Mouse (Mus musculus): ENCODE data around the gene Nphp4.

Gene Nphp4

GRCm38 (mm10) chr4:152476427-152477023 is at the start of gene Nphp4:
Gene Nphp4 (plus strand): TSS chr4:152476706.
- DNase-seq, result peak; percentile 34 to 55

DNA sequence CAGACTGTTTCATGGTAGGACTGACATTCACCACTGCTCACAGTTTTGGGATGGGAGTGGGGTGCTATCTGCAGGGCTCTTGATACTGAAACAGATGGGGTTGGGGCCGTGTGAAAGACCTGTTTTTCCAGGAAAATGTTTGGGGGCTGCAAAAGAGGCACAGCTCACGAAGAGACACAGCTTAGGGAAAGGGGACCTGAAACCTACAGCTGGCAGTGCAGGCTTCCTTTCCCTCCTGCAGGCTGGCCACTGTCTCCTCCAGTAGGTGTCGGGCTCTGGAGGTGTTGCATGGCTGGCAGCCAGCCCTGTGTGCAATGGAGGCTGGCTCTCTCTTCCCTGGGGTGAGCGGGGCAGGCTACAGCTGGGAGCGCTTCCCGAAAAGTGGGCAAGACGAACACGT is 48.2 kb upstream of the Nphp4 start:
- DNase-seq, result no peak

GRCm38 (mm10) chr4:152432308-152432707 is 44.2 kb upstream of the Nphp4 start:
- DNase-seq, result peak in 1 of 2 experiments; percentile 57

GRCm38 (mm10) chr4:152434836-152435235 is 41.7 kb upstream of the Nphp4 start:
- peak; percentile 94 to 95 for DNase-seq

DNA sequence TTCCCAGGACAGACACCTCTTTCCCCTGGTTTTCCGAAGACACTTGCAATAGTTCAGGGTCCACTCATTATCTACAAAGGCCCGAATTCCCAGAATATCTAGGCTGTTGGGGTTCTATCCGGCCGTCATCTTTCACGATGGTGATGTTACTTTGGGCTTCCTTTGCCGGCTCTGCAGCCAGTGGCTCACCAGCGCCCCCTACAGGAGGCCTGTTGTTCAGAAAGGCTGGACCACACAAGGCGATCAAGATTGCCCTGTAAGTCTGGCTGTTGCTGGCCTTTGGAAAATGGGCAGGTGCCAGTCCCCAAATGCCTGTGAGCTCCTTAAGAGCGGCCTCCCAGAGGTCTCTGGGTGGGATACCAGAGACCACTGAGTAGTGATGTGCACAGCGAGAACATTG is 41.3 kb upstream of the Nphp4 start:
- peak; percentile 85 to 91 for DNase-seq

GRCm38 (mm10) chr4:152440882-152441281 is 35.6 kb upstream of the Nphp4 start:
- peak in 1 of 2 experiments; percentile 31 for DNase-seq

DNA sequence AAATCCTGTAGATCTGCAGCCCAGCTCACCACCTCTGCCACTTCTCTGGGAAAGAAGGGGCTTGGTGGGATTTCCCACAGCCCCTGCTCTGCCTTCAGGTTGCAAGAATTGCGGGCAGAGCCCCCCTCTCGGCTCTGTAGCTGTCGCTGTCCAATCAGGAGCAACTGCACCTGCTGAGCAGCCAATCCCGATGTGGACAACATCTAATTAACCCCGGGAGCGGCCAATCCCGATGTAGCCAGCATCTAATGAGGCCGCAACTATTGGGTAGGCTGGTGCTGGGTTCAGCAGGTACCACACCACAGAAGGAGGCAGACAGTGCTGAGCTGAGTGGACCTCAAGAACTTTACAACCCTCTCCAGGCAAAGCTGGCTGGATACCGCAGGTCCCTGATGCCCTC is 35.0 kb upstream of the Nphp4 start:
- DNase-seq, result no peak

- DNase-seq, result no peak
Measured at GRCm38 (mm10) chr4:152446178-152446577, 30.3 kb upstream of the Nphp4 start.

DNA sequence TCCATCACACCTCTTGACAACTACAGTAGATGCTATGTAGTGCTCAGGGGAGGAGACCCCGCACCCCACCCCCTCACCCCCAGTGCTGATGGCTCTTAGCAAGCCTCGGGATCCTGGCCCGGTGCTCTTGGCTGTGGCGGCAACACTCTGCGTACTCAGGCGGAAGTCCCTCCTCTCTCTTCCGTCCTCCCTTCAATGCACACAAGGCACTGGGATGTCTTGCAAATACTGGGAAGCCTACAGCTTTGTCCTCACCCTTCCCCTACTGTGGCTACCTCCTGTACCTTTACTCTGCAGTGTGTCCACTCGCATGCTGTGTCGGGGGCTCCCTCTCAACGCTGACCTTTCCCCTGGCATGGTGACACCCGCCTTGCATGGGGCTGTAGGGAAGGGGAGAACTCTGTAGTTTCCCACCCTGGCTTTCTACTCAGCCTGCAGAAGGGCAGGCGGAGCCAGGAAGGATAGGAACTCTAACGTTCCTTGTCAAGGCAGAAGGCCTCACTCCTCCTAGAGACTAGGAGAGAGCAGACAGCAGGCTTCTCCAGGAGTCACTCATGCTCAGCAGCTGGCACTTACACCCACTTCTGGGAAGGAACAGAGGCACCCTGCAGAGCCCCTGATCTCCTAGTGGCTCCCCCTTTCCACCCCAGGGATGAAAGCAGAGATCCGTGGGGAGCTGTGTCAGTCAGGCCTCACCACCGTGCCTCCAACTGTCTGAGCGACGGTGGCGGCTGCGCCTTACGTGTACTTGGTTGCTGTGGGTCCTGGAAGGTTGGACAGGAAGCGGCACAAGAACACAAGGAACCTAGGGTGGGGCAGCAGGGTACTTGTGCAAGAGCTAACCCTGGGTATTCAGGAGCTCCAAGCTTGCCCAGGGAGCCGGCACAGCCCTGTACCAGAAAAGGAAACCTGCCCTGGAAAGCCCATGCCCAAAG is 28.5 kb upstream of the Nphp4 start:
- no peak for DNase-seq

DNA sequence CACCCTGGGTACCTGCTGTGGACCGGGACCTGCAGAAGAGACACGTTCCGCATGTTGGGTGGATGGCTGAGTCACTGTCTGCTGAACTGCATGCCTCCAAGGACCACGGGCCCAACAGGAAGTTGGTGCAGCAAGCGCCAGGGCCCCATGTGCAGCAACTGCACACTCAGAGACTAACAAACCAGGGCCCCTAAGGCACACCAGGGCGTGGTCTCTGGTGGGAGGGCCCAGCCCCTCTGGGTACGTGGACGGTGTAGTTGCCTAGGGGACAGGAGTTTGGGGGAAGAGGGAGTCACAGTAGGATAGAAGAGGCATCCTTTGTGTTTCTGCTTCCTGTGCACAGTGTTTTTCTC is 27.9 kb upstream of the Nphp4 start:
- DNase-seq, result no peak

DNA sequence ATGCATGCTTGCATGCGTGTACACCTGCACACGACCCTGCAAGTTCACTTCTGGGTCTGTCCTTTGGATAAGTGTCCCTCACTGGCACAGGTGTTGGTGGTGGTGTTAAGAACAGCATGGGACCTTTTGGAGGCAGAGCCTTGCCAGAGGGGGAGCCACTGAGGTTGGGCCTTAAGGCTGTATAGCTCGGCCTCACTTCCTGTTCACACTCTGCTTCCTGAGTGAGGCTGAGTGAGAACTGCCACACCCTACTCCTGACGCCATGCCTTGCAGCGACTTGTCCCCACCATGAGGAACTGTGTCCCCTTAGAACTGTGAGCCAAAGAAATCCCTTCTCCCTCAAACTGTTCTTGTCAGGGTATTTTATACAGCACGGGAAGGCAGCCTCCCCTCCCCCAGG is 25.1 kb upstream of the Nphp4 start:
- no peak for DNase-seq

- DNase-seq, result no peak
Measured at GRCm38 (mm10) chr4:152453079-152453478, 23.4 kb upstream of the Nphp4 start.

DNA sequence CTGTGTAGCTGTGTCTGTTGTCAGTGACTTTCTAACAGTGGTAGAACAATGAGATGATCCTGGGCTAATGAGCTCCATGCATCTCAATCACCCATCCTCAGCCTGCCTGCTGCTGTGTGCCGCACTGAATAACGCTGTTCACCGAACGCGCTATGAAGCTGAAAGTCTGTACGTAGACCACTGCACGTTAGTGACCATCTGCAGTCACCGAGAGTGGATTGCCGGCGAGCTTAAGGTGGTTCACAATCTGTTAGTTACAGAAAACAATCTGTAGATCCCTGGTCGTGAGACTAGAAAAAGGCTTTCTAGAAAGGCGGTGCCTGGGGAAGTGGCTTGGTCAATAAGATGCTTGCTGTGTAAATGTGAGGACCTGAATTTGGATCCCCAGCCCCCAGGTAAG is 22.4 kb upstream of the Nphp4 start:
- DNase-seq, result no peak

- DNase-seq, result no peak
Measured at GRCm38 (mm10) chr4:152456609-152457008, 19.9 kb upstream of the Nphp4 start.

DNA sequence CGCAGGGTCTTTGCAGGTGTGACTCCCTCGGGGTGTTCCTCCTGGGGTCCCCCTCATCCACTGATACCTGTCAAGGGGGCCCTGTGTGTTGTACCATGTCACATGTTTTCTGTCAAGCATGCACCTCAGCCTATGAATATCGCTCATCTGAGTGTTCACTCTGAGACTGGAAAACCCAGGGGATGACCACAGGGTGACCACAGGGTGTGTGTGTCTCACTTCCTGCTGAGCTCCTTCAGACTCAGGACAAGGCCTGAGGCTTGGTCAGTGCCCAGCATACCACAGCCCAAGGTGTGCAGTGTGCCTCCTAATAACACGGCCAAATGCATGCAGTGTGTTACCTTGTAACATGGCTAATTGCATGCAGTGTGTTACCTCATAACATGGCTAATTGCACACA is 18.8 kb upstream of the Nphp4 start:
- DNase-seq, result no peak

DNA sequence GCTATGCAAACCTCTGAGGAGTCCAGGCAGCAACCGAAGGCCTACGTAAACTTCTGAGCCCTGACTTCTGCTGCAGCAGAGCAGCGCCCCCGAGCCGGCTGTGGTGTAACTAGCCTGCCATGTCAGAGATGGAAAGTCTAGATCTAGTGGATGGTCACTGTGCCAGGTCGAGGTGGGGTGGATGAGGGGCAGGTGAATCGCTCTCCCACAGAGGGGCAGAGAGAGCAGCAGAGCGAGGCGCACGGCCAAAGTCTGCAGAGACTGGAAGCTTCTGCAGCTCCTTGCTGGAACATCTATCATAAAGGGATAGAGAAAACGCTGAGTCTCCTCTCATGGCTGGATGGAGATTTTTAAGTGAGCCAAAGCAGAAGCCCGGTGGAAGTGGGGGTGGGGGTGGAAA is 14.0 kb upstream of the Nphp4 start:
- DNase-seq, result no peak

DNA sequence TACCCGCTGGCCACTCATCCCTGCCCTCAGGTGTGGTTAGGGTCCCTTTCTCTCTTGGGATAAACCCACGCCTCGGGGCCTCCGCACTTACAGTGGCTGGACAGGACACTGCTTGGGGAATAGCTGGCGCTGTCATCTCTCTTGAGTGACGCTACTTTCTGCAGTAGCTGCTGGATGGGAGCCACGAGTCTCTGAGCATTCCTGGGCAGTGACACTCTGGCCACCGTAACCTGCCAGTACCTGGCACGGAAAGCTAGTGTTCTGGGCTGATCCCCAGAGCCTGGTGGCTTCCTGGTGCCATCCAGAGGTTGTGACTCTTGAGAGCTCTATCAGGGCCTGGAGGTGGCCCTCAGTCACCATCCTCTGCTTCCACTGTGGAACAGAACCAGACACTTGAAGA is 13.4 kb upstream of the Nphp4 start:
- DNase-seq, result peak in 1 of 2 experiments; percentile 38

GRCm38 (mm10) chr4:152465116-152465515 is 11.4 kb upstream of the Nphp4 start:
- no peak for DNase-seq

- no peak for DNase-seq
Measured at GRCm38 (mm10) chr4:152466601-152467000, 9.9 kb upstream of the Nphp4 start.

- no peak for DNase-seq
Measured at GRCm38 (mm10) chr4:152467951-152468350, 8.6 kb upstream of the Nphp4 start.

DNA sequence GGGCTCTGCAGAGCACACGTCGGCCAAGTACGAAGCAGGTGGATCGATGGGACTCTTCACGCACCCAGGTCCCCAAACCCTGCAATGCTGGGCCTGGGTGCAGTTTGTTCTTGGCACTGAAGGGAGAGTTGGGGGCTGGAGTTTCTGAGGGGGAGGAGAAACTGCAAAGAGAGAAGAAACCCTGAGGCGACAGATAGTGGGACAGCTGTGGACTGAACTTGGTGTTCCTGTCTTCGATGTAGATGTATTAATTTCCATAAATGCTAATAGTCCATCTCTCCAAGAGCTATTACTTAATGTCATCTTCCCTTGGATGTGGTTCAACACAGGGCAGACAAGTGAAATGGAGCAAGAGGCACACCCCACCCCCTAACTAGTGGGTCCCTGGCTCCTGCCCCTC is 565 bp upstream of the Nphp4 start:
- DNase-seq, result no peak

GRCm38 (mm10) chr4:152477106-152477465 is 580 bp downstream of the Nphp4 start:
- no peak for DNase-seq

DNA sequence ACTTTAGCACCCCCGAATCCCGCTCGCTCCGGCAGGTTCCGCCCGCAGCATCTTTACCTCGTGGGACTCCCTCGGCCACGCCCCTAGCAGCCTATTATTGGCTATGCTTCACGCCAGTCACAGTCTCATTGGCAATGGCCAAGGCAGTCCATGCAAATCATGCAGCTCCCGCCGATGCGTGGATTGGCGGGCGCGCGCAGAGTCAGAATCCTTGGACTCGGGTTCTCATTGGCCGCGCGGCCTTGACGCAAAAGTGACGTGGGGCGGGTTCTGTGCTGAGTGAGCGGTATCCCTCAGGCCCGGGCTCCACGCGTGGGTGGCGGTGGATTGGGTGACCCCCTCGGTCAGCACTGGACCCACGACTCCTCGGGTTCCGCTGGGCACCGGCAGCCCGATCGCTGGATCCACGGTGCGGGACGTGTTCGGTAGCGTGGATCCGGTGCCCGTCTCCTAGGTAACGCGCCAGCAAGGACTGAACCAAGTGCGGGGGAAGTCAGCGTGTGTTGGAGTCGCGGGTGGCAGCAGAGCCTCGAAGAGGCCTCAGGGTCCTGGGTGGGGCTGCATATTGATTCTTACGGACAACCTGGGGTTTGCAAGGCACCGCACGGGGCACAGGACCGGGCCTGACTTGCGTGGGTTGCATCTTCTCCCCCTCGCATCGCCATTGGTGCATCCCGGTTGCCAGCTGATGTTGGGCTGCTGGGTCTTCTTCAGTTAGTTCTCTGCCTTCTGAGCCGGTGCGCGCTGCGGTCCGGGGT is 1.1 kb downstream of the Nphp4 start, which contains the start of gene Kcnab2:
TSS of gene Kcnab2 (minus strand) at position 406 of the 758 bp plus-strand sequence.
- DNase-seq, result peak; percentile 100

GRCm38 (mm10) chr4:152478224-152478567 is 1.7 kb downstream of the Nphp4 start:
- DNase-seq, result no peak

Data from cerebellum, adult 18-20 months (tissue).